Mouse (Mus musculus) neural tube, embryonic 11.5 days (tissue): ENCODE data around the gene Txndc8. TPM values are rescaled to one million over a fixed set of nuclear protein-coding genes. Genes with fewer than 3 reads are reported as not detected.

Experiments
- ATAC-seq: fragments of 200-750 bp; cut with Nextera tagmentation; 2 replicates; pipeline ENCODE4 v1.8.0; 2017; ENCODE audit warnings: moderate number of reproducible peaks, mild to moderate bottlenecking, moderate TSS enrichment, moderate library complexity; ENCODE audit not compliant: insufficient read depth, low FRiP score, low TSS enrichment
- DNase-seq: peaks from one replicate; pipeline ENCODE4 v3.0.0-alpha.2; 2015; ENCODE audit warnings: low spot score
- H3K27ac ChIP-seq: fragments of 300-500 bp; sonication (generic); 2 replicates; pipeline ENCODE4 v1.5.1; 2014; ENCODE audit warnings: low read depth, mild to moderate bottlenecking, low read length
- H3K27me3 ChIP-seq: fragments of 300-500 bp; sonication (generic); 2 replicates; pipeline ENCODE4 v1.6.1; 2014; ENCODE audit warnings: mild to moderate bottlenecking, low read length, mixed read lengths; ENCODE audit not compliant: control insufficient read depth, insufficient read depth
- H3K36me3 ChIP-seq: fragments of 300-500 bp; sonication (generic); 2 replicates; pipeline ENCODE4 v1.6.1; 2014; ENCODE audit warnings: mild to moderate bottlenecking, low read length, moderate library complexity, mixed read lengths; ENCODE audit not compliant: control insufficient read depth, insufficient read depth
- H3K4me1 ChIP-seq: fragments of 300-500 bp; sonication (generic); 2 replicates; pipeline ENCODE4 v1.6.1; 2014; ENCODE audit warnings: low read length, mixed read lengths; ENCODE audit not compliant: control insufficient read depth, insufficient read depth
- H3K4me2 ChIP-seq: fragments of 300-500 bp; sonication (generic); 2 replicates; pipeline ENCODE4 v1.6.1; 2014; ENCODE audit warnings: low read depth, mild to moderate bottlenecking, moderate library complexity
- H3K4me3 ChIP-seq: fragments of 300-500 bp; sonication (generic); 2 replicates; pipeline ENCODE4 v1.5.1; 2014; ENCODE audit warnings: low read depth, low read length
- H3K9ac ChIP-seq: fragments of 300-500 bp; sonication (generic); 2 replicates; pipeline ENCODE4 v1.6.1; 2014; ENCODE audit warnings: mild to moderate bottlenecking, low read length
- H3K9me3 ChIP-seq: fragments of 300-500 bp; sonication (generic); 2 replicates; pipeline ENCODE4 v1.6.1; 2016; ENCODE audit warnings: low read length; ENCODE audit not compliant: control insufficient read depth
- WGBS: fragments of 180-500 bp; shearing (Covaris S2); extraction: QIAGEN DNeasy Blood & Tissue Kit; methylation state at CpG from one replicate; pipeline ENCODE4 v1.1.7; 2014; 5-methylcytosine and 5-hydroxymethylcytosine counted together
- polyA plus RNA-seq: library from polyadenylated mRNA; unstranded; fragments of >200 nt; fragmentation: Nextera tagmentation; extraction: Ambion mirVana; gene quantifications from 2 replicates; pipeline ENCODE4 v1.2.1, GENCODE M21; 2014

Gene Txndc8
- polyA plus RNA-seq, 1 experiment from 2014 or later = not detected

DNA sequence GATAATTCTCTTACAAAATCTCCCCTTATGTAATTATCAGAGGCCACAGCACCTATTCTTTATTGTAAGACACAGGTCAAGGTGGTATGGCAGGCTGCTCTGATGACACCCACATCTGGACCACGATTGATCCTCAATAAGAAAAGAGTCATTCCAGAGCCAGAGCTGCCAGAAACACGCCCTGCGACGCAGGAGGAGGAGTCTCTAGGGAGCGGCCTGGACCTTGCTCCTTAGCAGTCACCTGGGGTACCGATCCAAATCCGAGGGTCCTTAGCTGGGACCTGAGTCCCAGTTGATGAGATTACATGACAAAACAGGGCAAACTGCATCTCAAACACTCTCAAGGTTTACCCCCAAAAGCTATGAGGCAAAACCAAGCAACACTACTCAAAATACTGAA is 55.1 kb downstream of the Txndc8 start:
- Histone ChIP-seq H3K27me3 (no peaks in the 10 kb centered on the region), H3K4me3 (no peak overlapping the region), H3K4me1 (peaks cover 7% of the 10 kb centered on the region; the same call in 1 of the 2 replicates), H3K27ac (no peak overlapping the region), H3K9me3 (0 out of 2 replicates have a peak, but pooled peaks cover 4% of the 10 kb centered on the region), H3K9ac (no peak overlapping the region), H3K4me2 (no peak overlapping the region), H3K36me3 (peaks cover 17% of the 10 kb centered on the region)
- no peak for ATAC-seq
- no peak for DNase-seq
- WGBS = 94% methylated on average over 7 of the region's 7 CpGs

DNA sequence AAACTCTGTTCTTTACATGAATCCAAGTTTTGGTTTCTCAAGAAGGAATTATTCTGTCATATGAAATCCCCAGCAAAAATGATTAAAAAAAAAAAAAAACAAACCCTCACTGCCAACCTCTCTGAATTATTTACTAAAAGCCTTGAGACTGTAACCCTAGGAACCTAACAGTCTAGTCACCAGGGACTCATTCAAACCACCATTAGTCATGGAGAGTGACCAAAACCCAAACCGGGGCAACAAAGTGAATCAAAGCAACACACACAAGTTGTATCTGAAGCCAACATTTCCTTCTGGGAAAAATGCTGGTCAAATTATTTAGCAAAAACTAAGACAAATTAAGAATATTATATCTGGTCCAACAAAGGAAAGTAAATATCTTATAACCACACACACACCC is 56.0 kb downstream of the Txndc8 start:
- Histone ChIP-seq H3K9ac (no peak overlapping the region), H3K4me2 (no peak overlapping the region), H3K27me3 (no peaks in the 10 kb centered on the region), H3K4me3 (no peak overlapping the region), H3K9me3 (0 out of 2 replicates have a peak, but pooled peaks cover 4% of the 10 kb centered on the region), H3K27ac (no peak overlapping the region), H3K4me1 (peaks cover 7% of the 10 kb centered on the region; the same call in 1 of the 2 replicates), H3K36me3 (peaks cover 17% of the 10 kb centered on the region)
- no peak for DNase-seq
- 84% methylated on average over 1 of the region's 1 CpGs for WGBS
- no peak for ATAC-seq

DNA sequence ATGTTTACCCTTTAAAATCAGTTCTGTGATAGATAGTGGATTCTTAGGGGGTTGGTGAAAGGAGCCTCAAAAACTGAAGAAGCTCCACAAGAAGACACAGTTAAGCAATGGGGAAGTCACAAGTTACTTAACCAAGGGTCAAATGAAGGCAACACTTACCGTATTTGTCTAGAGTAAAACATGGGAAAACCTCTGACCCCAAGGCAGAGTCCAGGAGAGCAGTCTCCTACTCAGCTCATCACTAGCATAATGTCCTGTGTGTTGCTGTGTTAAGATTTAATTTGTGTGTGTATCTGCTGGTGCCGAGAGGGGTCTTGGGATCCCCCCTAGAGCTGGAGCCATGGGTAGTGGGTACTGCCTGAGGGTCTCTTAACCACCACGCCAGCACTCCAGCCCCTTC is 56.5 kb downstream of the Txndc8 start:
- H3K27ac ChIP-seq = no peak overlapping the region
- no peak for DNase-seq
- H3K9ac ChIP-seq = no peak overlapping the region
- H3K9me3 ChIP-seq = 0 out of 2 replicates have a peak, but pooled peaks cover 4% of the 10 kb centered on the region
- H3K27me3 ChIP-seq = no peaks in the 10 kb centered on the region
- peaks cover 7% of the 10 kb centered on the region; the same call in 1 of the 2 replicates for H3K4me1 ChIP-seq
- H3K36me3 ChIP-seq = peaks cover 17% of the 10 kb centered on the region
- 85% methylated on average over 3 of the region's 3 CpGs for WGBS
- H3K4me2 ChIP-seq = no peak overlapping the region
- ATAC-seq = no peak
- no peak overlapping the region for H3K4me3 ChIP-seq

DNA sequence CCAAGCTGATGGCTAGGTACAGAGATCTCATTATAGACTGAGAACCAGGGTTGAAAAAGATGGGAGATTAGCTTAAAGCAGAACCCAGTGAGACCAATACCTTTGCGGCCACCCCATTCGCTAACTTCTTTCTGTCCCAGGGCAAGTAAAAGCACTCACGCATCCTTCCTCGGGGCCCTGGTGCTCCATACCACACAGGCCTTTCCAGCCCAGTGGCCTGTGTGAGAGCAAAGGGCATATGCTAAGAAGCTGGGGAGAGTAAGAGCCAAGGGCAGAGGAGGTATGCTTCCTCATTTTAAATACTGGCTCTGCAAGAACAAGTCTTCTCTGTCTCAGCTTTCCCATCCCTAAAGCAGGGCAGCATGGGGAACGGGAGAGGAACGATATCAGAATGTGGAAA is 59.1 kb downstream of the Txndc8 start:
- no peak overlapping the region for H3K9ac ChIP-seq
- no peak overlapping the region for H3K4me2 ChIP-seq
- H3K4me1 ChIP-seq = no peaks in the 10 kb centered on the region
- no peaks in the 10 kb centered on the region for H3K27me3 ChIP-seq
- WGBS = 98% methylated on average over 6 of the region's 6 CpGs
- no peak for ATAC-seq
- H3K4me3 ChIP-seq = no peak overlapping the region
- H3K9me3 ChIP-seq = 0 out of 2 replicates have a peak, but pooled peaks cover 4% of the 10 kb centered on the region
- no peak overlapping the region for H3K27ac ChIP-seq
- H3K36me3 ChIP-seq = peaks cover 17% of the 10 kb centered on the region
- no peak for DNase-seq

DNA sequence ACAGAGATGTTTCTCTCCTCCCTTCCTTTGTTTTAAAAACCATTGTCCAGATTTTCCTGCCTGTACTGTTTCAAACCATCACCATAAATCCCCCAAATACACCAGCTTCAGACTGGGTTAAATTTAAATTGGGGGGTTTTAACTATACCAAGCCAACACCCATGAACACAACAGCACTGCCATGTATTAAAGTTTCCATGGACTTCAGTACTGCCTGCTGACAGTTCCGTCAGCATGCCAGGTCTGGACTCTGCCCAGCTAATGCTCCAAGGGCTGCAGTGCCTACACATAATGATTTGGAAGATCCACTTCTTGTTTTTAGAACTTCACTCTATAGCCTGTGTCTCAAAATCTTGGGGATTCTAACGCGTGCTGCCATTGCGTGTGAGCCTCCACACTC is 61.4 kb downstream of the Txndc8 start:
- ATAC-seq (no peak), DNase-seq (no peak)
- peaks cover 17% of the 10 kb centered on the region for H3K36me3 ChIP-seq
- WGBS = 94% methylated on average over 4 of the region's 4 CpGs
- H3K27ac ChIP-seq = no peak overlapping the region
- H3K4me2 ChIP-seq = no peak overlapping the region
- no peak overlapping the region for H3K4me3 ChIP-seq
- H3K9me3 ChIP-seq = 0 out of 2 replicates have a peak, but pooled peaks cover 4% of the 10 kb centered on the region
- no peaks in the 10 kb centered on the region for H3K4me1 ChIP-seq
- H3K9ac ChIP-seq = no peak overlapping the region
- H3K27me3 ChIP-seq = no peaks in the 10 kb centered on the region

DNA sequence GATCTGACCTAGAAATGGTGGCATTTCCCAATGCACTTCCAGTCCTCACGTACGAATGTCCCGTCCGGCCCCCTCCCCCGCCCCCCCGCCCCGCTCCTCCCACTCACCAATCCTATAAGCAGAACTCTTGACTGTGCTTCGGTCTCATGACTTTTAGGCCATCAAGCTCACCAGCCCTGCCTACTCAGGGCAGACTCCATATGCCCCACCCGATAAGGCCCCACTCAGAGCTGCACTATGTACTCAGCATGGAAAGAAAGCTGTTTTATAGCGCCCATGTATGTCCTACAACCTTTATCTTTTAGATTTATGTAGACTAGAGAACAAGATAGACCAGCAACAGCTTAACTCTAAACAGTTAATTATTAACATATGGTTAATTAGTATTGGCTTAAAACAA is 61.9 kb downstream of the Txndc8 start:
- no peak overlapping the region for H3K4me2 ChIP-seq
- DNase-seq (no peak), ATAC-seq (no peak)
- H3K27me3 ChIP-seq = no peaks in the 10 kb centered on the region
- H3K4me3 ChIP-seq = no peak overlapping the region
- H3K9ac ChIP-seq = no peak overlapping the region
- WGBS = 82% methylated on average over 10 of the region's 10 CpGs
- peaks cover 17% of the 10 kb centered on the region for H3K36me3 ChIP-seq
- no peak overlapping the region for H3K27ac ChIP-seq
- H3K9me3 ChIP-seq = 0 out of 2 replicates have a peak, but pooled peaks cover 4% of the 10 kb centered on the region
- H3K4me1 ChIP-seq = no peaks in the 10 kb centered on the region

DNA sequence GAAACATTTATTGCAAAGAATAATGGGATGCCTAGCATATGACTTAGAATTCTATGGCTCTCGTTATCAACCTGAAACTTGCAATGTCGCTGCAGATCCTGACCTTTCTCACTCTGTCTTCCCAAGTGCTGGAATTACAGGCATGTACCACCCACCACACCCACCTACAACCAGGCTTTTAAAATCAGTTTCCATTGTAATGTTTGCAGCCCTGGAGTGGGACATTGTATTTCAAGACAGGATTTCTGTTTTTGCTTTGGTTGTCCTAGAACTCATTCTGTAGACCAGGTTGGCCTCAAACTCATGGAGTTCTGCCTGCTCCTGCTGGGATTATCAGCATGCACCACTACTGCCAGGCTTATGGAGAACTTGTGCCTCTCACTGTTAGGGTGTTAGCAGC is 66.0 kb downstream of the Txndc8 start:
- no peaks in the 10 kb centered on the region for H3K27me3 ChIP-seq
- H3K4me3 ChIP-seq = no peak overlapping the region
- H3K4me1 ChIP-seq = no peaks in the 10 kb centered on the region
- DNase-seq = no peak
- no peak overlapping the region for H3K4me2 ChIP-seq
- no peak for ATAC-seq
- no peak overlapping the region for H3K27ac ChIP-seq
- 96% methylated on average over 2 of the region's 2 CpGs for WGBS
- H3K36me3 ChIP-seq = peaks cover 3% of the 10 kb centered on the region; the same call in 1 of the 2 replicates
- H3K9me3 ChIP-seq = no peaks in the 10 kb centered on the region
- no peak overlapping the region for H3K9ac ChIP-seq

DNA sequence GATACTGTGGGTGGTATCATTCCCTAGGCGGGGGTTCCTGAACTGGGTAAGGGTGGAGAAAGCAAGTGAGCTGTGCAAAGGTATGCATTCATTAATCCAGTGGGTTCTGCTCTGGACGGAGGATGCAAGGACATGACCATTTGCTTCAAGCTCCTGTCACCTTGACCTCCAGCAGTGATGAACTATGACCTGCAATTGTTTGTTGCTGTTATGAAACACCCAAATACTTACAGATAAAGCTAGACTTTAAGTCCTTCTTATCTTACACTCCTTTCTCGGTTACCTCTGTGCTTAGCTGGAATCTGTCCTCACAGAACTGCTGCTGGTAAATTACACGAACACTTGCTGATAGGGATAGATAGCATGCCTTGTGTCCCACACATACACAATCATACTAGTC is 68.3 kb downstream of the Txndc8 start:
- no peaks in the 10 kb centered on the region for H3K9me3 ChIP-seq
- H3K27ac ChIP-seq = no peak overlapping the region
- H3K4me3 ChIP-seq = no peak overlapping the region
- no peak overlapping the region for H3K9ac ChIP-seq
- no peaks in the 10 kb centered on the region for H3K27me3 ChIP-seq
- DNase-seq (no peak), ATAC-seq (no peak)
- H3K36me3 ChIP-seq = peaks cover 3% of the 10 kb centered on the region; the same call in 1 of the 2 replicates
- 90% methylated on average over 4 of the region's 4 CpGs for WGBS
- H3K4me1 ChIP-seq = no peaks in the 10 kb centered on the region
- H3K4me2 ChIP-seq = no peak overlapping the region

DNA sequence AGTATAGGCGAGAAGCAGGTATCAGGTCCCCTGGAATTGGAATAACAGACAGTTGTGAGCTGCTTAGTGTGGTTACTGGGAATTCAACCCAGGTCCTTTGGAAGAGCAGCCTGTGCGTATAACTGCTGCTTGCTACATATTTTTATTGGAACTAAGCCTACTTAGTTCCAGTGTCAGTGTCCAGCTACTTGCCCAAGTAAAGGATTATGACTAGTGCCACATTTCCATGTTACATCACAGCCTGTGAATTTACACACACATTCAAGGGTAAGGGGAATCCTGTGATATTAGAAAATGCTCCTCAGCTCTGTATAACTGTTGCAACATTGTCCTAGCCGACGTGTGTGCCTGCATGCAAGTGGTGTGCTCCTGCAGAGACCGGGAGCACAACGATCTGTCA is 71.6 kb downstream of the Txndc8 start:
- Histone ChIP-seq H3K27me3 (no peaks in the 10 kb centered on the region), H3K36me3 (no peaks in the 10 kb centered on the region), H3K27ac (no peak overlapping the region), H3K4me1 (no peaks in the 10 kb centered on the region), H3K9ac (no peak overlapping the region), H3K4me3 (no peak overlapping the region), H3K9me3 (no peaks in the 10 kb centered on the region), H3K4me2 (no peak overlapping the region)
- WGBS = 88% methylated on average over 6 of the region's 6 CpGs
- ATAC-seq (no peak), DNase-seq (no peak)
